Mouse (Mus musculus) hindbrain, embryonic 11.5 days (tissue): ENCODE measurements at regions not wholly inside any gene's neighbourhood (a gene's known extent, or its start where the extent isn't known, plus 50 kb on each side); places are given as distances from the start of the nearest gene placed in this dataset.

Experiments
- ATAC-seq: fragments of 200-750 bp; cut with Nextera tagmentation; 2 replicates; pipeline ENCODE4 v1.8.0; 2017; ENCODE audit warnings: mild to moderate bottlenecking, moderate TSS enrichment, moderate library complexity; ENCODE audit not compliant: low FRiP score
- DNase-seq: peaks from one replicate; pipeline ENCODE4 v3.0.0-alpha.2; 2015; ENCODE audit warnings: low spot score
- H3K27ac ChIP-seq: fragments of 300-500 bp; sonication (generic); 2 replicates; pipeline ENCODE4 v1.5.1; 2014; ENCODE audit warnings: mild to moderate bottlenecking, low read depth, low read length
- H3K27me3 ChIP-seq: fragments of 300-500 bp; sonication (generic); 2 replicates; pipeline ENCODE4 v1.6.1; 2014; ENCODE audit warnings: mild to moderate bottlenecking, low read length, moderate library complexity, mixed read lengths; ENCODE audit not compliant: control insufficient read depth, insufficient read depth
- H3K36me3 ChIP-seq: fragments of 300-500 bp; sonication (generic); 2 replicates; pipeline ENCODE4 v1.6.1; 2014; ENCODE audit warnings: mild to moderate bottlenecking, low read length, moderate library complexity, mixed read lengths; ENCODE audit not compliant: control insufficient read depth, insufficient read depth
- H3K4me1 ChIP-seq: fragments of 300-500 bp; sonication (generic); replicated peaks from 2 replicates; pipeline ENCODE4 v1.6.1; 2014; ENCODE audit warnings: low read length, mixed read lengths; ENCODE audit not compliant: control insufficient read depth, insufficient read depth
- H3K4me2 ChIP-seq: fragments of 300-500 bp; sonication (generic); replicated peaks from 2 replicates; pipeline ENCODE4 v1.6.1; 2014; ENCODE audit warnings: mild to moderate bottlenecking, low read depth, low read length
- H3K4me3 ChIP-seq: fragments of 300-500 bp; sonication (generic); 2 replicates; pipeline ENCODE4 v1.5.1; 2014; ENCODE audit warnings: low read depth, low read length
- H3K9ac ChIP-seq: fragments of 300-500 bp; sonication (generic); 2 replicates; pipeline ENCODE4 v1.6.1; 2014; ENCODE audit warnings: low read depth, low read length
- H3K9me3 ChIP-seq: fragments of 300-500 bp; sonication (generic); 2 replicates; pipeline ENCODE4 v1.6.1; 2016; ENCODE audit warnings: low read length; ENCODE audit not compliant: control insufficient read depth
- whole genome bisulfite sequencing: fragments of 180-500 bp; shearing (Covaris S2); extraction: QIAGEN DNeasy Blood & Tissue Kit; methylation state at CpG from one replicate; pipeline ENCODE4 v1.1.7; 2014; 5-methylcytosine and 5-hydroxymethylcytosine counted together

- DNase-seq (no peak), ATAC-seq (no peak)
- Histone ChIP-seq H3K36me3 (no peaks in the 10 kb centered on the region), H3K4me1 (no peaks in the 10 kb centered on the region), H3K9me3 (no peaks in the 10 kb centered on the region), H3K4me3 (no peak overlapping the region), H3K27ac (no peak overlapping the region), H3K9ac (no peak overlapping the region), H3K4me2 (no peak overlapping the region), H3K27me3 (no peaks in the 10 kb centered on the region)
These were observed 94.4 kb downstream of the Gm11232 start for GRCm38 (mm10) chr4:71663397-71663796.

GRCm38 (mm10) chr4:71640521-71640920 is 117.2 kb downstream of the Gm11232 start:
- no peaks in the 10 kb centered on the region for H3K27me3 ChIP-seq
- no peak overlapping the region for H3K4me2 ChIP-seq
- WGBS, result 95% methylated on average over 10 of the region's 10 CpGs
- no peak overlapping the region for H3K4me3 ChIP-seq
- no peaks in the 10 kb centered on the region for H3K36me3 ChIP-seq
- H3K4me1 ChIP-seq, result no peaks in the 10 kb centered on the region
- H3K27ac ChIP-seq, result no peak overlapping the region
- H3K9ac ChIP-seq, result no peak overlapping the region
- no peak for ATAC-seq
- no peak for DNase-seq
- no peaks in the 10 kb centered on the region for H3K9me3 ChIP-seq

DNA sequence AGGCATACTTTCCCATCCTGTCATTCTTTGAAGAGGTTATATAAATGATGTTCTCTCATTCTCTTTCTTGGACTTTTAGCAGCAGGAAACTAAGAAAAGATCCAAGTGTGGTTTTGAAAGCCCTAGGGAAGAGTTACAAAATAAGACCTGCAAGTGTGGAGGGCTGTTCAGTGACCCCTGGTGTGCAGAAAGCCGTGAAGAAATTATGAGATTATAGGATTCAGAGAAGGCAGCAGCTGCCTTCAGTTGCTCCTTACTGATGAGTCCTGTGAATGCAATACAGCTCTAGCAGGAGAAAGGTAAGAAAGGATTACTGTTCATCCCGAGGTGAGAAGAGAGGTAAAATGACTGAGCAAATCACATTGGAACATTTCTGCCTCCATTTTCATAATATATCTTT is 130.7 kb downstream of the Gm11232 start:
- 31% methylated on average over 2 of the region's 2 CpGs for WGBS
- H3K9ac ChIP-seq, result no peak overlapping the region
- no peaks in the 10 kb centered on the region for H3K27me3 ChIP-seq
- ATAC-seq (peak; percentile 59; the same call in 1 of the 2 replicates), DNase-seq (no peak)
- H3K36me3 ChIP-seq, result no peaks in the 10 kb centered on the region
- H3K4me1 ChIP-seq, result no peaks in the 10 kb centered on the region
- no peak overlapping the region for H3K4me3 ChIP-seq
- H3K4me2 ChIP-seq, result no peak overlapping the region
- no peaks in the 10 kb centered on the region for H3K9me3 ChIP-seq
- H3K27ac ChIP-seq, result no peak overlapping the region; the same call in 1 of the 2 replicates

DNA sequence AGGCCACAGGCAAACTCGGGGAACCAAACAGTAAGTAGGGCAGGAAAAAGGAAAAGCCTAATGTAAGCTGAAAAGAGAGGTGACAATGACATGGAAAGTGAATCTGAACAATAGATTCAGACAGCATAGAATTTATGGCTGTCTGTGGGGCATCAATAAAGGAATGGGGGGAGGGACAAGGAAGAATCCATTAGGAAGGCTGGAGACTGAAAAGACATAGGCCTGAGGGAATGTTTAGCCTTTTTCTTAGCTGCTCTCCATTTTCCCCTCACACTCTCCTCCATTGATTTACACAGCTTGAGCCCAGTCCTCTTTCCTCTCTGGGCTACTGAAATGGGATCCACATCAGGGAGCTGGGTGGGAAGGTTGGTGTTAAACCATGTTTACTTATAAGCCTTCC is 131.1 kb downstream of the Gm11232 start:
- H3K27ac ChIP-seq, result no peak overlapping the region
- 27% methylated on average over 1 of the region's 1 CpGs for WGBS
- peak; percentile 65 for ATAC-seq

DNA sequence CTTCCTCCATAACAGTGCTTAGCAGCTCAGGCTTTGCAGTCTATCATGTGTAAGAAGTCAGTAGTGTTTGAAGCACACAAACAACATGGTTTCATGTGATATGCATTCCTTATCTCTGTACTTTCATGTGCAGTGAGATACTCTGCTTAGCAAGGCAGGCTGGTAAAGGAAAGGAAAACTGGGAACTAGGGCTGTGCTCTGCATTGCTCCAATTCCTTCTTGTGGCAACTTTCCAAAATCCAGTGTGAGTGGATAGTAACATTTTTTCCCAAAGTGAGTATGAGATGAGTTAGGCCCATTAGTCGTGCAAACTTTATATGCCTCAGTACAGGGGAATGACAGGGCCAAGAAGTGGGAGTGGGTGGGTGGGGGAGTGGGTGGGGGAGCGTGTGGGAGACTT is 133.0 kb downstream of the Gm11232 start:
- Histone ChIP-seq H3K4me1 (no peaks in the 10 kb centered on the region), H3K4me2 (no peak overlapping the region), H3K9ac (no peak overlapping the region), H3K4me3 (no peak overlapping the region), H3K27me3 (no peaks in the 10 kb centered on the region), H3K36me3 (no peaks in the 10 kb centered on the region), H3K27ac (no peak overlapping the region), H3K9me3 (no peaks in the 10 kb centered on the region)
- WGBS, result 95% methylated on average over 2 of the region's 2 CpGs
- ATAC-seq (no peak), DNase-seq (no peak)

More for the DNA sequence above, 131.1 kb downstream of the Gm11232 start:
- Histone ChIP-seq H3K27me3 (no peaks in the 10 kb centered on the region), H3K4me2 (no peak overlapping the region), H3K9ac (no peak overlapping the region), H3K4me1 (no peaks in the 10 kb centered on the region), H3K9me3 (no peaks in the 10 kb centered on the region), H3K4me3 (no peak overlapping the region), H3K36me3 (no peaks in the 10 kb centered on the region)
- peak; percentile 10 for DNase-seq

GRCm38 (mm10) chr4:71613720-71614119 is 144.0 kb downstream of the Gm11232 start:
- no peaks in the 10 kb centered on the region for H3K27me3 ChIP-seq
- no peak overlapping the region for H3K4me3 ChIP-seq
- H3K36me3 ChIP-seq, result no peaks in the 10 kb centered on the region
- no peaks in the 10 kb centered on the region for H3K4me1 ChIP-seq
- no peaks in the 10 kb centered on the region for H3K9me3 ChIP-seq
- WGBS, result 97% methylated on average over 1 of the region's 1 CpGs
- ATAC-seq, result no peak
- no peak overlapping the region for H3K4me2 ChIP-seq
- H3K27ac ChIP-seq, result no peak overlapping the region
- DNase-seq, result no peak
- no peak overlapping the region for H3K9ac ChIP-seq

DNA sequence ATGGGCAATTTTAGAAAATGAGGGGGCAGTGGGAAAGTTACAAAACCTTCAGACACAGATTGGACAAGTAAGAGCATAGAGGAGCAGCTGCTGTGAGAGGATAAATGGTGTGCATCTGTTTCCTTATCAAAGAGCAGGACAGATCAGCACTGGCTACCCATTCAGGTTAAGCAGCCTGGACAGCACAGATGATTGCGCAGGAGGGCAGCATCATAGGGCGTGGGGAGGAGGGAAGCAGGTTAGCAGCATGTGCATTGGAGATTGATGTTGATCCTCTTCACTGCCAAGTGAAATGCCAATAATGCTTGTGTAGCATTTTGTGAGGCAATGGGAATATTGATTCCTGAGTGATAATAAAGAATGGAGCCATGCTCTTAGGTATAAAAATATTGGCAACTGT is 171.9 kb downstream of the Gm11232 start:
- Histone ChIP-seq H3K4me3 (no peak overlapping the region), H3K36me3 (no peaks in the 10 kb centered on the region), H3K4me1 (no peaks in the 10 kb centered on the region), H3K9me3 (no peaks in the 10 kb centered on the region), H3K27me3 (no peaks in the 10 kb centered on the region), H3K4me2 (no peak overlapping the region), H3K27ac (no peak overlapping the region), H3K9ac (no peak overlapping the region)
- DNase-seq, result no peak
- 74% methylated on average over 2 of the region's 2 CpGs for WGBS
- peak; percentile 63 for ATAC-seq

DNA sequence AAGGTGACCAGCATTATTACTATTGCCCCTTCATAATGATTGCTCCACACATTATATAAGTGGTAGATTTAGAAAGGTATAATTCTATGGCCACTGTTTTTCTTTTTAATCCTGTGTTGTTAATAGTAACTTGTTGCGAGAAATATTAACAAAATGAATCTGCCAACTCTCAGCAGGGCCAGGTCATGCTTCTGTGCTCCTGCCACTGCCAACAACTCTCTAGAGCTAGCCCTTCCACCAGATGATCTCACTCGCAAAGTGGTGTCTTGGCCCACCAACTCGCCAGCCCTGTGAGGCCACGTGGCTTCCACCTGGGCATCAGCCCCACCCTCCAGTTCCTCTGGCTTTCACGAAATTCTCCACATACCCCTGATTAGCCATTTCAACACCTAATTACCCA is 197.1 kb downstream of the Gm11232 start:
- Histone ChIP-seq H3K9me3 (no peaks in the 10 kb centered on the region), H3K9ac (no peak overlapping the region), H3K4me2 (no peak overlapping the region), H3K27ac (no peak overlapping the region), H3K4me3 (no peak overlapping the region), H3K36me3 (no peaks in the 10 kb centered on the region), H3K27me3 (no peaks in the 10 kb centered on the region), H3K4me1 (no peaks in the 10 kb centered on the region)
- no peak for DNase-seq
- ATAC-seq, result no peak
- 87% methylated on average over 5 of the region's 5 CpGs for WGBS

DNA sequence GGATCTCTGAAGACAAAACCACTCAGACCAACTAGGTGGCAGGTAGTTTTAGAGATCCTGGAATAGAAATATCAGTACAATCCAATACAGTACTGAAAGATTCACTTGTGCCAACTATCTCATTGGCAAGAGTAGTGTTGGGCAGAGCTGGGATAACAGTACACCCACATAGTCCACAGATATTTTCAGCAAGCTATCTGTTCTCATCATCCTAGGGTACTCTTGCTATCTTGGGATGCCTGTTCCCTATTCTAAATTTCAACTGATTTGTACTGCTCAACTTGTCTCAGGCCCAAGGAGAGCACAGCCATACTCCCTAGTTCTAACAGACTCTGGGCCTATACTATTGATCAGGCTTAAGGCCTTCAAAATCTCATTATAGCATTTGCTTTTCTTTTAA is 218.6 kb downstream of the Gm11232 start:
- DNase-seq, result no peak
- Histone ChIP-seq H3K9me3 (no peaks in the 10 kb centered on the region), H3K27ac (no peak overlapping the region), H3K4me2 (no peak overlapping the region), H3K36me3 (no peaks in the 10 kb centered on the region), H3K9ac (no peak overlapping the region), H3K4me1 (no peaks in the 10 kb centered on the region), H3K4me3 (no peak overlapping the region), H3K27me3 (no peaks in the 10 kb centered on the region)
- ATAC-seq, result no peak
